Mouse (Mus musculus) liver, embryonic 12.5 days (tissue): ENCODE results near the gene Dhrs1. TPM values are rescaled to one million over a fixed set of nuclear protein-coding genes. Genes with fewer than 3 reads are reported as not detected.

ENCODE experiments used
- ATAC-seq: fragments of 200-750 bp; cut with Nextera tagmentation; 2 replicates; pipeline ENCODE4 v1.8.0; 2017; ENCODE audit warnings: moderate number of reproducible peaks, mild to moderate bottlenecking, moderate library complexity
- H3K27ac ChIP-seq: fragments of 300-500 bp; sonication (generic); 2 replicates; pipeline ENCODE4 v1.5.1; 2016; ENCODE audit warnings: mild to moderate bottlenecking
- H3K27me3 ChIP-seq: fragments of 300-500 bp; sonication (generic); replicated peaks from 2 replicates; pipeline ENCODE4 v1.6.1; 2016; ENCODE audit warnings: mild to moderate bottlenecking, moderate library complexity
- H3K36me3 ChIP-seq: fragments of 300-500 bp; sonication (generic); 2 replicates; pipeline ENCODE4 v1.6.1; 2016; ENCODE audit warnings: mild to moderate bottlenecking, moderate library complexity
- H3K4me1 ChIP-seq: fragments of 300-500 bp; sonication (generic); 2 replicates; pipeline ENCODE4 v1.6.1; 2016
- H3K4me2 ChIP-seq: fragments of 300-500 bp; sonication (generic); 2 replicates; pipeline ENCODE4 v1.6.1; 2016; ENCODE audit warnings: mild to moderate bottlenecking, moderate library complexity
- H3K4me3 ChIP-seq: fragments of 300-500 bp; sonication (generic); 2 replicates; pipeline ENCODE4 v1.5.1; 2016; ENCODE audit warnings: mild to moderate bottlenecking, moderate library complexity
- H3K9ac ChIP-seq: fragments of 300-500 bp; sonication (generic); 2 replicates; pipeline ENCODE4 v1.6.1; 2016; ENCODE audit warnings: mild to moderate bottlenecking, moderate library complexity
- H3K9me3 ChIP-seq: fragments of 300-500 bp; sonication (generic); replicated peaks from 2 replicates; pipeline ENCODE4 v1.6.1; 2016; ENCODE audit warnings: mild to moderate bottlenecking, moderate library complexity
- WGBS: fragments of 180-500 bp; shearing (Covaris S2); methylation state at CpG from one replicate; pipeline ENCODE4 v1.1.7; 2016; ENCODE audit not compliant: insufficient replicate concordance; 5-methylcytosine and 5-hydroxymethylcytosine counted together
- polyA plus RNA-seq: library from polyadenylated mRNA; unstranded; fragments of >200 nt; fragmentation: Nextera tagmentation; extraction: Ambion mirVana; gene quantifications from 2 replicates; pipeline ENCODE4 v1.2.1, GENCODE M21; 2016

The Dhrs1 gene
- polyA plus RNA-seq, 1 experiment from 2014 or later = 34.3 TPM

GRCm38 (mm10) chr14:55730531-55731032 is 14.9 kb downstream of the Dhrs1 start:
- 58% methylated on average over 7 of the region's 7 CpGs for WGBS
- no peaks in the 10 kb centered on the region for H3K9me3 ChIP-seq
- H3K4me1 ChIP-seq = peaks cover 5% of the 10 kb centered on the region; the same call in 1 of the 2 replicates
- peaks cover 22% of the 10 kb centered on the region for H3K27me3 ChIP-seq
- no peak overlapping the region for H3K4me2 ChIP-seq
- no peak overlapping the region for H3K27ac ChIP-seq
- H3K36me3 ChIP-seq = no peaks in the 10 kb centered on the region
- no peak overlapping the region for H3K9ac ChIP-seq
- peak; percentile 49; the same call in 1 of the 2 replicates for ATAC-seq
- H3K4me3 ChIP-seq = no peak overlapping the region

- Histone ChIP-seq H3K36me3 (no peaks in the 10 kb centered on the region), H3K27me3 (peaks cover 22% of the 10 kb centered on the region), H3K27ac (no peak overlapping the region), H3K4me2 (no peak overlapping the region), H3K9me3 (no peaks in the 10 kb centered on the region), H3K4me3 (no peak overlapping the region), H3K4me1 (peaks cover 5% of the 10 kb centered on the region; the same call in 1 of the 2 replicates), H3K9ac (no peak overlapping the region)
- 66% methylated on average over 7 of the region's 7 CpGs for WGBS
- no peak for ATAC-seq
Observed at GRCm38 (mm10) chr14:55730116-55730515, 15.4 kb downstream of the Dhrs1 start.

DNA sequence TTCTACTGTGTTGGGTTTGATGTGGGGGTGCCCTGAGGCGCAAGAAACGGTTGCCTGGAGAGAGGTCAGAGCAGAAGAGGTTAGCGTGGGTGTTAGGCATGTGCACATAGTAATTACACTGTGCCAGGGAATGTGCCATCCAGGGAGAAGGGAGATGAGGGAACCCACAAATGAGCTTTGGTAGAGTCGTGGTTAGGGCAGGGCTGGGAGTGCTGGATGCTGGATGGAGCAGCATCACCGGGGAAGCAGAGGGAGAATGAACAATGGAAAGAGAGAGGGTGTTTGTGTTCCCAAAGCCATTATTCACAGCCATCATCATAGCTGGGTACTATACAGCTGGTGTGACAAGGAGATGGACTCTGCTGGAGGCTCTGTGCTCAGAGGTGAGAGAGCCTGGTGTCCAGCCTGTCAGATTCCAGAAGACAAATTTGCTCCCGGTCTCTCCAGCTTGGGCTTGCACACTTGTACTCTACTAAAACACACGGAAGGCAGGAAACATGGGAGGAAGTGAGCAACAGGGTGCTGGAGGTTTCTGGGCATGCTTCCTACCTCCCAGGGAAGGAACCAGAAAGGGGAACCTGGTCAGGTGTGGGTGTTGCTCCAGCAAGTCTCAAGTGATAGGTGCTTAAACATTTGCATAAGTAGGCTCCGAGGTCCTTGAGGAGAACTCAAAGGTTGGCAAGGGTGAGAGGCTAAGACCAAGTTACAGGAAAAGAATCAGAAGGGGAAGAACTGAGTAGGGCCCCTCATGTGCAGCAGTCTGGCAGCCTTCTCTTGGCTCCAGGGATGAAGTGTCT is 17.4 kb downstream of the Dhrs1 start:
- WGBS = 49% methylated on average over 8 of the region's 8 CpGs
- Histone ChIP-seq H3K9me3 (no peaks in the 10 kb centered on the region), H3K27me3 (peaks cover 22% of the 10 kb centered on the region), H3K4me2 (no peak overlapping the region), H3K27ac (no peak overlapping the region), H3K9ac (no peak overlapping the region), H3K36me3 (no peaks in the 10 kb centered on the region), H3K4me3 (no peak overlapping the region), H3K4me1 (peaks cover 23% of the 10 kb centered on the region)
- no peak for ATAC-seq

DNA sequence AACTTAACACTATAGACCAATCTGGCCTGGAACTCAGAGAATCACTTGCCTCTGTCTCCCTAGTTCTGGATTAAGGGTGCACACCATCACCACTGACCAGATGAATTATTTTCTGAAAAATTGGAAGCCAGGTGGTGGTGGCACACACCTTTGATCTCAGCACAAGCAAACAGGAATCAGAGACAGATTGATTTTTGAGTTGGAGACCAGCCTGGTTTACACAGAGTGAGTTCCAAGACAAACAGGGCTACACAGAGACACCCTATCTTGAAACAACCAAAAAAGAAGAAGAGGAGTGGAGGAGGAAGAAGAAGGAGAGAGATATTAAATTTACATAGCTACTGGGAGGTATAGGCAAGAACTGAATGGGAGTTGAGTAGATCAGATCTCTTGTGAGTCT is 19.2 kb downstream of the Dhrs1 start:
- H3K4me2 ChIP-seq = no peak overlapping the region
- no peak for ATAC-seq
- H3K4me1 ChIP-seq = peaks cover 37% of the 10 kb centered on the region
- H3K27ac ChIP-seq = no peak overlapping the region
- H3K9ac ChIP-seq = no peak overlapping the region
- H3K27me3 ChIP-seq = peaks cover 16% of the 10 kb centered on the region
- no peaks in the 10 kb centered on the region for H3K9me3 ChIP-seq
- H3K4me3 ChIP-seq = no peak overlapping the region
- no peaks in the 10 kb centered on the region for H3K36me3 ChIP-seq

- Histone ChIP-seq H3K4me1 (peaks cover 52% of the 10 kb centered on the region), H3K36me3 (peaks cover 10% of the 10 kb centered on the region), H3K27me3 (peaks cover 4% of the 10 kb centered on the region; the same call in 1 of the 2 replicates), H3K4me2 (no peak overlapping the region), H3K27ac (no peak overlapping the region), H3K4me3 (no peak overlapping the region), H3K9ac (no peak overlapping the region), H3K9me3 (no peaks in the 10 kb centered on the region)
- 33% methylated on average over 8 of the region's 8 CpGs for WGBS
- no peak for ATAC-seq
Observed at GRCm38 (mm10) chr14:55724411-55724871, 21.0 kb downstream of the Dhrs1 start.

DNA sequence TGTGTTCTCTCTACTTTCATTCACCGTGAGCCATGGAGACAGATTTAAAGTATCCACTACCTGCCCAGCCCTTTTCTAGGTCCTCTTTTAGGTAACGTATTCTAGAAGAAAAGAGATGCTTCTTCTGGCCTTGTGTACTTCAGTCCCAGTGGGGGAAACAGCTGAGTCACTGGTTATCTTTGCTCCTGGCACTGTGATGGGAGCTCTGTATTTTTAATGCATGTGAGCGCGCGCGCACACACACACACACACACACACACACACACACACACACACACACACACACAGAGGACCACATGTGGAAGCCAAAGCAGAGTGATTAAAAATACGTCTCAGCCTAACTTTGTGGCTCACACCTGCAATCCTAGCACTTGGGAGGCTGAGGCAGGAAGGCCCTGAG is 22.1 kb downstream of the Dhrs1 start:
- Histone ChIP-seq H3K4me2 (no peak overlapping the region), H3K27me3 (peaks cover 4% of the 10 kb centered on the region; the same call in 1 of the 2 replicates), H3K4me1 (peaks cover 48% of the 10 kb centered on the region), H3K9me3 (no peaks in the 10 kb centered on the region), H3K9ac (no peak overlapping the region), H3K27ac (peak overlapping the region; percentile 86), H3K36me3 (peaks cover 20% of the 10 kb centered on the region), H3K4me3 (no peak overlapping the region)
- WGBS = 73% methylated on average over 7 of the region's 7 CpGs
- ATAC-seq = no peak

DNA sequence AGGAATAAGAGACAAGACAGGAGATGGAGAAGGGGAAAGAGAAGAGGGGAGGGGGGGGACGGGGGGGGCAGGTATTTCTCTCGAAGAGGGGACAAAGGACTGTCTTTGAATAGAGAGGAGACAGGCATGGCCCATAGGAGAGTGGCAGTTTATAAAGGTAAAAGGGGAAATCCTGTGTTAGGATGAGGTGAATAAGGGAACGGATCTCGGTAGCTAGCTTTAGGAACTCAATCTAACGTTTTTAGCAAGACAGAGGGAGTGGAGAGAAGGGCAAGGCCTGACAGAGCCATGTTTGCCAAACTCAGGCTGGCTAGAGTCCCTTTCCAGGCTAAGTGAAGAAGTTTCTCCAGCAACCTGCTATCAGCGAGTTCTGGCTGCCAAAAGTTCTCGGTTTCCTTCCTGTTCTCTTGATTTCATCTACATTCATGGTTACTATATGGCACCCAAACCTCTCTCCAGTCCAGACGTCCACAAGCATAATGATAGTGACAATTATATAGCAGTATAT is 23.0 kb downstream of the Dhrs1 start:
- H3K4me3 ChIP-seq = peak overlapping the region; percentile 83
- peak overlapping the region; percentile 80 for H3K9ac ChIP-seq
- H3K4me1 ChIP-seq = peaks cover 48% of the 10 kb centered on the region
- H3K27me3 ChIP-seq = peaks cover 4% of the 10 kb centered on the region; the same call in 1 of the 2 replicates
- peak overlapping the region; percentile 86 for H3K27ac ChIP-seq
- ATAC-seq = peak; percentile 5; the same call in 1 of the 2 replicates
- H3K36me3 ChIP-seq = peaks cover 29% of the 10 kb centered on the region
- WGBS = 26% methylated on average over 8 of the region's 8 CpGs
- peak overlapping the region; percentile 88 for H3K4me2 ChIP-seq
- H3K9me3 ChIP-seq = no peaks in the 10 kb centered on the region

GRCm38 (mm10) chr14:55721700-55722437 is 23.6 kb downstream of the Dhrs1 start, which contains the start of gene Rabggta:
TSS of gene Rabggta (minus strand) at chr14:55722263.
- Histone ChIP-seq H3K27ac (peak within 1 kb of the TSS; percentile 86), H3K9ac (peak within 1 kb of the TSS; percentile 80), H3K4me1 (peaks cover 48% of the 10 kb centered on the region), H3K36me3 (peaks cover 35% of the 10 kb centered on the region), H3K9me3 (no peaks in the 10 kb centered on the region), H3K4me2 (peak within 1 kb of the TSS; percentile 88), H3K27me3 (no peaks in the 10 kb centered on the region), H3K4me3 (peak within 1 kb of the TSS; percentile 83)
- WGBS = 1% methylated on average over 50 of the region's 50 CpGs
- ATAC-seq = peak; percentile 91

DNA sequence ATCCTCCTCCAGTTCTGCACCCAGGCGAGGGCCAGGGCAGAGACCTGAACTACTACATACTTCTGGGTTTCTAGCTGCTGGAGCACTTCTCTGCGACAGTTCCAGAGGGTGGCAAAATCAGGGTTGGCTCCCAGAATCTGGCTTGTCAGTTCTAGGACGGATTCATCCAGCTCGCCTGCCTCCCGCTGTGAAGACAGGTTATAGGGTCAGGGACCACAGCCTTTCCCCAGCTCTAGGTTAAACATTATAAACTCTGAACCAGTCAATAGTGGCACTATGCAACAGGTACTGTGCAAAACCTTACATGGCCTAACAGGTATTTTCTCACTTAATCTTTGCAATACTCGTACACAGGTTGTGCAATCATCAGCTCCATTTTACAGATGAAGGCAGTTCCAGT is 24.4 kb downstream of the Dhrs1 start:
- H3K9me3 ChIP-seq = no peaks in the 10 kb centered on the region
- no peak for ATAC-seq
- peak overlapping the region; percentile 86 for H3K27ac ChIP-seq
- H3K4me1 ChIP-seq = peaks cover 48% of the 10 kb centered on the region
- H3K9ac ChIP-seq = peak overlapping the region; percentile 80
- H3K27me3 ChIP-seq = no peaks in the 10 kb centered on the region
- H3K4me3 ChIP-seq = peak overlapping the region; percentile 83
- H3K4me2 ChIP-seq = peak overlapping the region; percentile 88
- 76% methylated on average over 6 of the region's 6 CpGs for WGBS
- H3K36me3 ChIP-seq = peaks cover 41% of the 10 kb centered on the region

- peaks cover 44% of the 10 kb centered on the region for H3K36me3 ChIP-seq
- no peaks in the 10 kb centered on the region for H3K9me3 ChIP-seq
- H3K27ac ChIP-seq = peak overlapping the region; percentile 86; the same call in 1 of the 2 replicates
- peak overlapping the region; percentile 88 for H3K4me2 ChIP-seq
- ATAC-seq = no peak
- 91% methylated on average over 12 of the region's 12 CpGs for WGBS
- H3K4me1 ChIP-seq = peaks cover 48% of the 10 kb centered on the region
- peak overlapping the region; percentile 83 for H3K4me3 ChIP-seq
- 0 out of 2 replicates have a peak overlapping the region, but pooled peaks have one; percentile 80 for H3K9ac ChIP-seq
- H3K27me3 ChIP-seq = no peaks in the 10 kb centered on the region
Observed at GRCm38 (mm10) chr14:55720666-55721065, 24.8 kb downstream of the Dhrs1 start.

DNA sequence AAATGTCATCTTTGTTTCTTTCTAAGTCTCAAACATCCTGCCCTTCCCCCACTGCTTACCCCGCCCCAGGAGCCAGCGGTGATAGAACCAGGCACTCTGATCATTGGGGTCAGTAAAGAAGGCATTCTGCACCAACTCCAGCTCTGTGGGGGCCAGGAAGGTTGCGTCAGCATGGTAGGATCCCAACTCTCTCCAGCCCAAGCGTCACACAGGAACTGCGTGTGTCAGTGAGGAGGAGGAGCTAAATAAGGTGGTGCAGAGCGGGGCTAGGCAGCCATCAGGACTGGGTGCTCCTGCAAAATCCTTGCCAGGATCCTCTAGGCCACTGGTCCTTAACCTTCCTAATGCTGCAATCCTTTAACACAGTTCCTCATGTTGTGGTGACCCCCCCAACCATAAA is 25.8 kb downstream of the Dhrs1 start:
- no peak overlapping the region for H3K4me3 ChIP-seq
- peaks cover 50% of the 10 kb centered on the region for H3K4me1 ChIP-seq
- no peak overlapping the region for H3K9ac ChIP-seq
- no peak overlapping the region for H3K27ac ChIP-seq
- no peak overlapping the region for H3K4me2 ChIP-seq
- 85% methylated on average over 6 of the region's 6 CpGs for WGBS
- peaks cover 44% of the 10 kb centered on the region for H3K36me3 ChIP-seq
- no peaks in the 10 kb centered on the region for H3K9me3 ChIP-seq
- ATAC-seq = no peak
- no peaks in the 10 kb centered on the region for H3K27me3 ChIP-seq
